Mouse (Mus musculus) E14TG2a.4 (cell line): ENCODE results near the gene Col27a1.

Experiments
- CTCF ChIP-seq: conservative IDR thresholded peaks from 2 replicates; pipeline ENCODE4 v1.5.1; 2014; ENCODE audit warnings: low read length
- POU5F1 ChIP-seq: IDR thresholded peaks from 2 replicates; pipeline ENCODE4 v1.6.1; 2014; ENCODE audit warnings: low read length, borderline replicate concordance

GRCm38 (mm10) chr4:63170061-63170460 lies 43.7 kb upstream of the Col27a1 start:
- TF ChIP-seq CTCF (no peak), POU5F1 (no peak)
